8 mouse cellular contexts compared by ENCODE assay signal in genomic region chr15:77036320-77036988, GRCm38 (mm10). TPM values are rescaled to one million over a fixed set of nuclear protein-coding genes. Genes with fewer than 3 reads are reported as not detected.
DNase-seq lines count a peak whose midpoint lies in the region; ATAC-seq lines count a peak whose summit lies in the region.

No protein-coding gene starts in this region.

- H3K4me2 ChIP-seq in midbrain, embryonic 13.5 days (replicated peaks): no peak overlapping the region
- H3K4me2 ChIP-seq in embryonic facial prominence, embryonic 13.5 days: peak overlapping the region; percentile 2; the same call in 1 of the 2 replicates
- H3K4me2 ChIP-seq in midbrain, embryonic 16.5 days (ENCODE audit: low read length): no peak overlapping the region

- intact Hi-C loops in heart, postnatal 14 days (cut with DNase I): loop anchor here (5.0 kb wide), 3 partner anchors 116 to 326 kb away; no protein-coding TSS in a partner anchor

- H3K9me3 ChIP-seq in midbrain, embryonic 10.5 days (replicated peaks): no peaks in the 10 kb centered on the region
- no peaks in the 10 kb centered on the region for H3K9me3 ChIP-seq in midbrain, embryonic 13.5 days
- no peaks in the 10 kb centered on the region for H3K9me3 ChIP-seq in embryonic facial prominence, embryonic 13.5 days
- H3K9me3 ChIP-seq in midbrain, embryonic 16.5 days (replicated peaks; ENCODE audit: control insufficient read depth, low read length, poor library complexity, severe bottlenecking): no peaks in the 10 kb centered on the region

- no peak overlapping the region for H3K4me3 ChIP-seq in midbrain, embryonic 10.5 days
- no peak overlapping the region for H3K4me3 ChIP-seq in midbrain, embryonic 13.5 days (replicated peaks)
- no peak overlapping the region for H3K4me3 ChIP-seq in embryonic facial prominence, embryonic 13.5 days
- H3K4me3 ChIP-seq in midbrain, embryonic 16.5 days (ENCODE audit: low read depth, low read length): no peak overlapping the region

- no peak overlapping the region for H3K9ac ChIP-seq in midbrain, embryonic 13.5 days (replicated peaks)
- H3K9ac ChIP-seq in embryonic facial prominence, embryonic 13.5 days: peak overlapping the region; percentile 57
- no peak overlapping the region for H3K9ac ChIP-seq in midbrain, embryonic 16.5 days (ENCODE audit: low read depth, low read length)

- WGBS in midbrain, embryonic 10.5 days: 79% methylated on average over 11 of the region's 11 CpGs
- WGBS in midbrain, embryonic 13.5 days: 79% methylated on average over 11 of the region's 11 CpGs
- WGBS in embryonic facial prominence, embryonic 13.5 days: 61% methylated on average over 11 of the region's 11 CpGs
- 78% methylated on average over 11 of the region's 11 CpGs for WGBS in midbrain, embryonic 16.5 days

- peak overlapping the region; percentile 80 for H3K27ac ChIP-seq in midbrain, embryonic 10.5 days (replicated peaks)
- H3K27ac ChIP-seq in midbrain, embryonic 13.5 days: no peak overlapping the region
- peak overlapping the region; percentile 98 for H3K27ac ChIP-seq in embryonic facial prominence, embryonic 13.5 days
- peak overlapping the region; percentile 77; the same call in 1 of the 2 replicates for H3K27ac ChIP-seq in midbrain, embryonic 16.5 days (ENCODE audit: low read length)

- no peak for DNase-seq in midbrain, embryonic 10.5 days (ENCODE audit: low spot score)
- DNase-seq in heart, postnatal 14 days: peak; percentile 84 to 85
- peak; percentile 80 to 85 for DNase-seq in kidney, postnatal 4 days

- no peaks in the 10 kb centered on the region for H3K27me3 ChIP-seq in midbrain, embryonic 10.5 days (ENCODE audit: low read depth, poor library complexity, severe bottlenecking)
- H3K27me3 ChIP-seq in midbrain, embryonic 13.5 days: no peaks in the 10 kb centered on the region
- H3K27me3 ChIP-seq in embryonic facial prominence, embryonic 13.5 days: no peaks in the 10 kb centered on the region
- H3K27me3 ChIP-seq in midbrain, embryonic 16.5 days (ENCODE audit: control insufficient read depth, insufficient read depth, low read depth, low read length): no peaks in the 10 kb centered on the region

- no peak for ATAC-seq in midbrain, embryonic 13.5 days
- peak; percentile 39; the same call in 1 of the 2 replicates for ATAC-seq in embryonic facial prominence, embryonic 13.5 days (ENCODE audit: insufficient number of reproducible peaks, insufficient read depth, low FRiP score, low TSS enrichment, low read depth)
- ATAC-seq in midbrain, embryonic 16.5 days: no peak
- ATAC-seq in activated CD4-positive, CD25-positive, alpha-beta regulatory T cell, adult 4 months: no peak
- ATAC-seq in megakaryocyte, adult 5-6 weeks (ENCODE audit: poor library complexity, severe bottlenecking): no peak

- H3K36me3 ChIP-seq in midbrain, embryonic 10.5 days: no peaks in the 10 kb centered on the region
- no peaks in the 10 kb centered on the region for H3K36me3 ChIP-seq in midbrain, embryonic 13.5 days
- H3K36me3 ChIP-seq in embryonic facial prominence, embryonic 13.5 days: no peaks in the 10 kb centered on the region
- no peaks in the 10 kb centered on the region for H3K36me3 ChIP-seq in midbrain, embryonic 16.5 days (ENCODE audit: control insufficient read depth, insufficient read depth, low read length)

- peaks cover 23% of the 10 kb centered on the region for H3K4me1 ChIP-seq in midbrain, embryonic 10.5 days
- H3K4me1 ChIP-seq in midbrain, embryonic 13.5 days (replicated peaks): peaks cover 14% of the 10 kb centered on the region
- H3K4me1 ChIP-seq in embryonic facial prominence, embryonic 13.5 days: peaks cover 50% of the 10 kb centered on the region
- peaks cover 8% of the 10 kb centered on the region for H3K4me1 ChIP-seq in midbrain, embryonic 16.5 days (ENCODE audit: control insufficient read depth, insufficient read depth, low read length)

RNA-seq across cellular contexts. Expression of gene Apol6, which starts 8.1 kb away (rescaled TPM):
- polyA plus RNA-seq in midbrain, embryonic 10.5 days (2016; fragmentation: Nextera tagmentation; extraction: Ambion mirVana): not detected in 2 replicates
- not detected in 2 replicates for polyA plus RNA-seq in midbrain, embryonic 13.5 days (2015; fragmentation: Nextera tagmentation; extraction: Ambion mirVana)
- 0.22 and 0.45 TPM in 2 replicates for polyA plus RNA-seq in embryonic facial prominence, embryonic 13.5 days (2015; fragmentation: Nextera tagmentation; extraction: Ambion mirVana)
- 1 to 10 TPM in 1 of 2 experiments, under 1 TPM in 1; 0.66 to 2.5 TPM for total RNA-seq in heart, postnatal 14 days (2021)
- not detected in 2 replicates for polyA plus RNA-seq in midbrain, embryonic 16.5 days (2015; fragmentation: Nextera tagmentation; extraction: Ambion mirVana)
- not detected for polyA plus RNA-seq in activated CD4-positive, CD25-positive, alpha-beta regulatory T cell, adult 4 months (2017; shearing (Covaris generic))
- not detected in 2 replicates for total RNA-seq in megakaryocyte, adult 5-6 weeks (2015)
- 0.04 TPM in 1 of 2 replicates, not detected in the other for total RNA-seq in megakaryocyte, adult 5-6 weeks (2017)

RNA-seq across cellular contexts. Expression of gene Mb, which starts 14.0 kb away (rescaled TPM):
- polyA plus RNA-seq in midbrain, embryonic 10.5 days (2016; fragmentation: Nextera tagmentation; extraction: Ambion mirVana): 0.16 and 0.25 TPM in 2 replicates
- polyA plus RNA-seq in midbrain, embryonic 13.5 days (2015; fragmentation: Nextera tagmentation; extraction: Ambion mirVana): not detected in 2 replicates
- polyA plus RNA-seq in embryonic facial prominence, embryonic 13.5 days (2015; fragmentation: Nextera tagmentation; extraction: Ambion mirVana): 1.7 and 2.5 TPM in 2 replicates
- total RNA-seq in heart, postnatal 14 days (2021): over 10,000 TPM; 12,884 to 13,789 TPM
- polyA plus RNA-seq in midbrain, embryonic 16.5 days (2015; fragmentation: Nextera tagmentation; extraction: Ambion mirVana): 0.40 TPM in 1 of 2 replicates, not detected in the other
- not detected for polyA plus RNA-seq in activated CD4-positive, CD25-positive, alpha-beta regulatory T cell, adult 4 months (2017; shearing (Covaris generic))
- not detected in 2 replicates for total RNA-seq in megakaryocyte, adult 5-6 weeks (2015)
- not detected in 2 replicates for total RNA-seq in megakaryocyte, adult 5-6 weeks (2017)
